Mouse (Mus musculus) c-Kit-positive CD71-positive TER-119-positive erythroid progenitor cells, embryonic 14.5 days (primary cell): ENCODE results near the gene Proser1.

Experiments
- DNase-seq: peaks from one replicate; pipeline ENCODE4 v3.0.0-alpha.2; 2013; ENCODE audit warnings: low spot score

The Proser1 gene

GRCm38 (mm10) chr3:53466481-53466880, 3.0 kb downstream of the Proser1 start:
- DNase-seq: no peak

GRCm38 (mm10) chr3:53467356-53467755, 3.9 kb downstream of the Proser1 start:
- no peak for DNase-seq

- DNase-seq: no peak
Measured at GRCm38 (mm10) chr3:53469650-53470049, 6.2 kb downstream of the Proser1 start.

- DNase-seq: no peak
Measured at GRCm38 (mm10) chr3:53472061-53472460, 8.6 kb downstream of the Proser1 start.

- DNase-seq: no peak
Measured at GRCm38 (mm10) chr3:53474179-53474578, 10.7 kb downstream of the Proser1 start.

- peak; percentile 5 for DNase-seq
Measured at GRCm38 (mm10) chr3:53475889-53476288, 12.4 kb downstream of the Proser1 start.

- no peak for DNase-seq
Measured at GRCm38 (mm10) chr3:53477468-53477867, 14.0 kb downstream of the Proser1 start.

GRCm38 (mm10) chr3:53478419-53479046, 15.1 kb downstream of the Proser1 start:
- no peak for DNase-seq

GRCm38 (mm10) chr3:53483414-53484059, 20.1 kb downstream of the Proser1 start:
- no peak for DNase-seq

GRCm38 (mm10) chr3:53486561-53486960, 23.1 kb downstream of the Proser1 start:
- DNase-seq: no peak

GRCm38 (mm10) chr3:53486996-53487576, 23.6 kb downstream of the Proser1 start:
- no peak for DNase-seq

- no peak for DNase-seq
Measured at GRCm38 (mm10) chr3:53488353-53488752, 24.9 kb downstream of the Proser1 start, which contains the start of gene Stoml3. Gene Stoml3 (plus strand): TSS chr3:53488653.

- DNase-seq: no peak
Measured at GRCm38 (mm10) chr3:53498351-53498905, 35.0 kb downstream of the Proser1 start.

GRCm38 (mm10) chr3:53502428-53502827, 39.0 kb downstream of the Proser1 start:
- DNase-seq: no peak

- DNase-seq: no peak
Measured at GRCm38 (mm10) chr3:53513096-53513495, 49.6 kb downstream of the Proser1 start.

- no peak for DNase-seq
Measured at GRCm38 (mm10) chr3:53514221-53515065, 51.0 kb downstream of the Proser1 start.

- DNase-seq: no peak
Measured at GRCm38 (mm10) chr3:53522794-53523193, 59.3 kb downstream of the Proser1 start.

GRCm38 (mm10) chr3:53525737-53526136, 62.3 kb downstream of the Proser1 start:
- DNase-seq: peak; percentile 25

GRCm38 (mm10) chr3:53530305-53530704, 66.8 kb downstream of the Proser1 start:
- no peak for DNase-seq
